Mouse (Mus musculus) CD4-positive, CD25-positive, alpha-beta regulatory T cell, adult 4 months (primary cell): ENCODE measurements around the gene Ms4a4d. TPM values are rescaled to one million over a fixed set of nuclear protein-coding genes. Genes with fewer than 3 reads are reported as not detected.
"Not testable (repeated sequence)": the region's sequence is repeated elsewhere in the genome, so short reads cannot be mapped to it uniquely, and the experiment has no call there.

ENCODE experiments used
- ATAC-seq: one replicate; pipeline ENCODE4 v1.8.0; 2017
- polyA plus RNA-seq, 2 experiments: library from polyadenylated mRNA; unstranded; fragments of 100-300 nt; shearing (Covaris generic); gene quantifications; one replicate each; pipeline ENCODE4 v1.2.1; 2017

Gene Ms4a4d
- polyA plus RNA-seq: 1 to 10 TPM; 3.9 to 6.3 TPM

DNA sequence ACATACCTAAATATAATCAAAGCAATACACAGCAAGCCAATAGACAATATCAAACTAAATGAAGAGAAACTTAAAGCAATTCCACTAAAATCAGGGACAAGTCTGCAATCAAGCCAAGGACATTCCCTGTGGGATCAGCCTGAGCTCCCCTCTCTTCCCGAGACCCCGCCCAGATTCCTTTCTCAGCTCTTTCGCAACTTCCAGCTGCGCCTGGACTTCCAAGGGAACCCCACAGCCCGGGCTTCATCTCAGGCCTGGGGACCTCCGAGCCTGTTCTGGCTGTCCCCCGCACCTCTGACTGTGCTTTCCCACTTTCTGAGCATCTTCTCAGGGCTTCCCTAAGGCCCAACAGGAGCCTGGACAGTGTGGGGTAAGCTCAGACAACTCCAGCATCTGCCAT is at the start of gene Ms4a4d:
Gene Ms4a4d (plus strand): TSS at position 209 of the 400 bp plus-strand sequence.
- ATAC-seq: no peak

- peak; percentile 69 for ATAC-seq
Measured at GRCm38 (mm10) chr19:11491406-11492189, 45.0 kb upstream of the Ms4a4d start.

- ATAC-seq: no peak
Measured at GRCm38 (mm10) chr19:11492671-11493070, 43.9 kb upstream of the Ms4a4d start.

GRCm38 (mm10) chr19:11494519-11494918 is 42.1 kb upstream of the Ms4a4d start:
- peak; percentile 50 for ATAC-seq

DNA sequence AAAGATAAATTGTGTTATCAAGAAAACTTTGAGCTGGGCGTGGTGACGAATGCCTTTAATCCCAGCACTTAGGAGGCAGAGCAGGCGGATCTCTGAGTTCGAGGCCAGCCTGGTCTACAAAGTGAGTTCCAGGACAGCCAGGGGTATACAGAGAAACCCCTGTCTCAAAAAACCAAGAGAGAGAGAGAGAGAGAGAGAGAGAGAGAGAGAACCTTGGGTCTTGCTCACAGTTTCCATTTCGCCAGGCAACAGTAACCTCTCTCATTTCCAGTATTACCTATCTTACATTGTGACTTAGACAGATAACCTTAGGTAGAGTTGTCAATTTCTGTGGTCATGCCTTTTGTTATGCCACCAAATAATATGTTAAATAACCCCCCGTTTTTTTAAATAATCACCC is 40.2 kb upstream of the Ms4a4d start:
- ATAC-seq: peak; percentile 28

- peak; percentile 53 for ATAC-seq
Measured at GRCm38 (mm10) chr19:11497300-11497699, 39.3 kb upstream of the Ms4a4d start.

DNA sequence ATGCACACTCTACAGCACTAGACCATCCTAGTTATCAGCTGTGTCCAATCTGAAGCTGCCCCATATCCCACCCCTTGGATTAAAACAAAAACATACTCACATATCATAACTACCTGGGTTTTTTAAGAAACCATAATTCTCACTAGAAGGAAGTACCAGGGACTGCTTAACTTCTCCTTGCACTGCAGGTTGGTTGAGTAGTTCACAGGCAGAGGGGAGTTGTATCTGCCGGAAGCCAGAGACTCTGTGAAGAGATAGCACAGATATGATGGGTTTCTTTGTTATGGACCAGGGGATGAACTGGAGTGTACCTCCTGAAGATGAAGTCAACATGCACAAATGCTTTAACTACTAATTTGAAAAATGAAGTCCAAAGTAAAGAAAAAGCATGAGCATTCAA is 35.8 kb upstream of the Ms4a4d start:
- ATAC-seq: peak; percentile 37

DNA sequence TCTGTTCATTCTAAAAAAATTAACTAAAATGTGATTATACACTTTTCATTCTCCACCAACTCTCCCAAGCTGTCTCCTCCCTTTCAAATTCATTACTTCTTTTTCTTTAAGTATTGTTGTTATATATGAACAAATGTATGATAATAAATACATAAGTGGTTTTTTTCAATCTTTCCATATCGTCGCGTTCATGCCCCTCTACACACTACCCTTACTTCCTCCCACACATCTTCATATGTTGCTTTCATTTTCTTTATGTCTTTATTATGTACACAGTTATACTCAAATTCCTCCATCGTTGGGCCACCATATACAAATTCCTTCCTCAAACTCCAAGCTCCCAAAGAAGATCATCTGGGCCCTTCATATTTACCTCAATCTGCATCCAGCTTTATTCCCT is 35.3 kb upstream of the Ms4a4d start:
- peak; percentile 44 for ATAC-seq

DNA sequence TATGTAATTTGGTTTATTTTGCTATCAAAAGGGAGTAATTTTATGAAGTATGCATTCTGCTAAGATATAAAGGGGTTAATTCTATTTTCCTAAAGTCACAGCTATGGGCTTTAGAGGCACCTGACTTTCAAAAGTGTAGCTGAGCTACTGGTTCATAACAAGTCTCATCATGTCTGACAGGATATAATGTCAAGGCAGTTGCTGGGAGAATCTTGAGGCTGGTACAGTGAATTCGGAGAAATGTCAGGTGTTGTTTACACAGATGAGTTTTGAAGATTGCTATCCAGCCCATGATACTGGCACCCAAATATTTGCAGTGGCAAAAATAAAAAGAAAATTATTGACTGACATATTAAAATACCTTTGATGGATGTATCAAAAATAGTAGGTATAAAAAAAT is 31.7 kb upstream of the Ms4a4d start:
- peak; percentile 61 for ATAC-seq

DNA sequence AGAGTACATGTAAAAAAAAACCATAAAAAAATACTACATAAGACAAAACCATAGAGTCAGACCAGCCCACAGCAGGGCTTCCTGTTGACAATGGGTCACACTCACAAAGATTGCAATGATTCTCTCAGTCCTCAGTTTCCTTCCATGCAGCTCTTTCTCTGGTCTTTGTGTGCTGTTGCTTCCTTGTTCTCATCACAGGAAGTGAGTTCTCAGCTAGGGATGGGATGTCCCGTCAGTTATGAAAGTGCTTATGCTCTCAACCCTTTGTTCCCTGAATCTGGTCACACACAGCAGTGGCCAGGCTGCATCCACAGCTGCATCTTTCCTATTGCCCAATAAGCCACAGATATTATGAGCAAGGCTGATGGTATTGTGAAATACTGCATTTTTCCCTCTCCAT is 23.1 kb upstream of the Ms4a4d start:
- peak; percentile 60 for ATAC-seq

- ATAC-seq: peak; percentile 27
Measured at GRCm38 (mm10) chr19:11516246-11516645, 20.4 kb upstream of the Ms4a4d start, which contains the start of gene Ms4a6b. Gene Ms4a6b, plus strand, starts transcription at chr19:11516512.

DNA sequence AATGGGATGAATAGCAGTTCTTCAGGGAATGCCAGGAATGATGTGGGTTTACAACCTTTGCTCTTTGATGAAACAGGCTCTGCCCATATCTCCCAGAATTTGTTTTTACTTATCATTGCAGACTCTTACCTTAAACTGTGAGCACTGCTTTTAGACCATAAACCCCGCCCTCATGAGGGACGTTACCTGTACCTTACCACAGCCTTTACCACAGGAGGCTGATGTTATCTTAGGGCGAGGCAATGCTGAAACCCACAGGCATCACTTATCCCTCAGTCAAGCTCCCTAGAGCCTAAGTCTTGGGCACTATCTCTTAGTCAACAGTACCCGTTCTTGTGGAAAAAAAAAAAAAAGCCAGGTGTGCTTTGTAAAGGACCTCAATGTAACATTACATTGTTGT is 19.8 kb upstream of the Ms4a4d start:
- peak; percentile 62 for ATAC-seq

DNA sequence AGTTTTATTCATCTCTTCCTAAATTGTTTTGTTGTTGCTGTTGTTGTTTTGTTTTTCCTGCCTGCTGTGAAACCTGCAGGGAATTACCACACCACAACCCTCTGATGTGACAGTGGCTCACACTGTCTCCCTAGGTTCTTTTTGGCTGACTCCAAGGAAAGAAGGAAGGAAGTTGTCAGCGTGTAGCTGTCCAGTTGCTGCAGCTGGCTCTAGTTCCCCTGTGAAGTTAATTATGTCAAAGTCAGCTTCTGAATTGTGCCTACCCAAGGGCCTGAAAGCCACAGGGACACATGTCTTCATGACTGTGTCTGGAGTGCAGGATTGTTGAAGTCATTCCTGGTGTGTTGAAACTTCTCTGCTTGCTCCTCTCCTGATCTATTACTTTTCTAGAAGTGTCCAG is 19.2 kb upstream of the Ms4a4d start:
- ATAC-seq: not testable (repeated sequence)

DNA sequence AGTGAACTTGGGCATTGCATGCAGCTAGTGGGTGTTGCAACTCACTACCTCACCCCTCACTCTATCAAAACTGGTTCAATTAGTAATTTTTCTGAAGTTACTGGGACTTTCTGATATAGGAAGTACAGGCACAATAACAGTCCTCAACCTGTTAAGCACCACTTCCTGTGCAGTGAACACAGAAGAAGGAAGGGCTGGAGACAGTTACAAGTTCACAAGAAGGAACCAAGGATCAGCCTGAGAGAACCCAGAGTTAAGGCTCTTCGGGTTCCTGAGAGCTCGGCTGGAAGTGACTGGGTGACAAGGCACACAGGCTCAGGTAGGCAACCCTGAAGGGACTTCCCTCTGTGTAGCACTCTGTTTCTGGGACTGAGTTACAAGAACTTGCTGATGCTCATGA is 18.2 kb upstream of the Ms4a4d start:
- peak; percentile 39 for ATAC-seq

DNA sequence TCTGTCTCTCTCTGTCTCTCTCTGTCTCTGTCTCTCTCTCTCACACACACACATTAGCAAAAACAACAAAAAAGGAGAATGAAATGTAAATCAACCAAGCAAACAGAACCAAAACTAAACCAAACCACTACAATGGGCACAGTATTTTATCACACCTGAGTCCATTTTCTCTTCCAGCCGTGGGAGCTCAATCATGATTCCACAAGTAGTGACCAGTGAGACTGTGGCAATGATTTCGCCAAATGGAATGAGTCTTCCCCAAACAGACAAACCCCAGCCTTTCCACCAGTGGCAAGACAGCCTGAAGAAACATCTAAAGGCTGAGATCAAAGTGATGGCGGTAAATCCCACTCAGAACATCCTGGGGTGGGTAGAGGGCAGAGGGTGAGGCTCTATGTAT is 16.5 kb upstream of the Ms4a4d start:
- no peak for ATAC-seq

DNA sequence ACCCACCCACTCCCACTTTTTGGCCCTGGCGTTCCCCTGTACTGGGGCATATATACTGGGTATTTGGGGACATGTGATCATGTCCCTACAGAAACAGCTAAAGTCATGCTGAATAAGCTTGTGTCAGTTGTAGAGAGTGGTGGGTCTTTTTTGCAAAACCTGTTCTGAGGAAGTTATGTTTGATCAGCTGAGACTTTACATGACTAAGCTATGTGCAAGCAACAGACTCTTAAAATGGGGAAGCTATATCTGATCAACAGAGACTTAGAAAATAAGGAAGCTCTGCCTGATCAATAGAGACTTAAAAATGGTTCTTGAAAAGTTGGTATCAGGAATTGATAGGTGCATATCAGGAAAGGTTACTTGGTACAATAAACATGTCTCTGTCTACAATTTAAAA is 3.2 kb upstream of the Ms4a4d start:
- peak; percentile 28 for ATAC-seq

DNA sequence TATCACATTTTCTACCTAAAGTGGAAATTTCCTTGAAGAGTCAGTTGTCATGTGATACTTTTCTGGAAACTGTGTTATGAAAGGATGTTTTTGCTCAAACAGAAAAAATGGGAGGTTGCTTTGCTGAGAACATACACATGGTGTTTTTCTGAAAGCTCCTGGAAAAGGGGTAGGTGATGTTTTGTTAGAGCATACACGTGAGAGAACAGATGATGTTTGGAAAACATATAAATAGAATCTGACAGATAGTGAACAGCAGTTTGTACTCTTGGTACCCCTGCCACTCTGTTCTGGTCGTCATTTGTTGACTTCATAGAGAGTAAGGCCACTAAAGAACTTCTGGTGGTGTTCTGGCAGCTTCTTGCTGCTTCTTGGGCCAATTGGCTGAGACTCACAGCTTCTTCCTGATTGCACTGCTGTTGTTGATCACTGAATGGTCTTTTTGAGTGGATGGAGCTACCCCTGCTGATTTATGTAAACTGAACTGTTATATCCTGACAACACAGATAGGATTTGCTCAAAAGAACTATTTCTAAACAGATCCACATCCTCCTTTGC is 2.6 kb upstream of the Ms4a4d start:
- peak; percentile 56 for ATAC-seq

GRCm38 (mm10) chr19:11537336-11537735 is 735 bp downstream of the Ms4a4d start:
- no peak for ATAC-seq

GRCm38 (mm10) chr19:11540166-11540821 is 3.7 kb downstream of the Ms4a4d start:
- ATAC-seq: peak; percentile 89

DNA sequence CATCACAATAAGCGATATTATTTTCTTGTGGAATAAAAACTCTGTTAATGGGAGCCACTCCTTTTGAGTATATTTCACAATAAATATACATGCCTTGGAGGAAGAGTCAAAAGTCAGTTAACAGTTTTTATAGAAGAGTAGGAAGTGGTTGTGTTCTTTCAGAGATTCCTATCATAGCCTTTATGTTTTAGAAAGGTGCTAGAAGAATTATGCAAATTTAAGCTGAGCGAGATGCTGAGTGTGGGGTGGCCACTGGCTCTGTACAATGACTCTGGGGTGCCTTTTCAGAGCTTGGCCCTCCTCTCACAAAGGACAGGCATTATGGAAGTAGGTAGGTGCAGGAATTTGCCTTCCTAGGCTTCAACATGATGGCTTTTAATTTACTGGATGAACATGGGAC is 7.8 kb downstream of the Ms4a4d start:
- ATAC-seq: peak; percentile 61

DNA sequence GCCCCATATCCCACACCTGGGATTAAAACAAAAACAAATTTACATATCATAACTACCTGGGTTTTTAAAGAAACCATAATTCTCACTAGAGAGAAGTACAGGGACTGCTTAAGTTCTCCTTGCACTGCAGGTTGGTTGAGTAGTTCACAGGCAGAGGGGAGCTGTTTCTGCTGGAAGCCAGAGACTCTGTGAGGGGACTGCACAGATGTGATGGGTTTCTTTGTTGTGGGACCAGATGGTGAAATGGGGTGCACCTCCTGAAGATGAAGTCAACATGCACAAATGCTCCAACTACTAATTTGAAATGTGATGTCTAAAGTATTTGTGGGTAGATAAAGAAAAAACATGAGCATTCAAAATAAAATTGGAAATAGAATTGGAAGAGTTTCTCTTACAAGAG is 11.3 kb downstream of the Ms4a4d start:
- ATAC-seq: no peak

DNA sequence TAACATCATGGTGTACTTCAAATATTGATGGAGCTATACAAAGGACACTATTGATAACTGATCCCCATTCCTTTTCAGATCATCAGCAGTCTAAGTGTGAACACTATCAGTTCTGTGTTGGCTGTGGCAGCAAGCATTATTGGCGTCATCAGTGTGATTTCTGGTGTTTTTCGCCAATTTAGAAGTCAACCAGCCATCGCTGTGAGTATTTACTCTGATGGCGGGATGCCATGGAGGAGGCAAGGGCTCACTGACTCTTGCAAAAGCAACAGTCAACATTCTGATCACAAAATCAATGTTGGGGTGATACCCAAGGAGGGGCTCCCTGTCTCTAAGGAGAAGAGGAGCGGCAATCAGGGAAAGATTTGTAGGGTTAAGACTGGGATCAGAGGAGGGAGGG is 18.1 kb downstream of the Ms4a4d start:
- no peak for ATAC-seq

- ATAC-seq: peak; percentile 79
Measured at GRCm38 (mm10) chr19:11559560-11559959, 23.0 kb downstream of the Ms4a4d start.

DNA sequence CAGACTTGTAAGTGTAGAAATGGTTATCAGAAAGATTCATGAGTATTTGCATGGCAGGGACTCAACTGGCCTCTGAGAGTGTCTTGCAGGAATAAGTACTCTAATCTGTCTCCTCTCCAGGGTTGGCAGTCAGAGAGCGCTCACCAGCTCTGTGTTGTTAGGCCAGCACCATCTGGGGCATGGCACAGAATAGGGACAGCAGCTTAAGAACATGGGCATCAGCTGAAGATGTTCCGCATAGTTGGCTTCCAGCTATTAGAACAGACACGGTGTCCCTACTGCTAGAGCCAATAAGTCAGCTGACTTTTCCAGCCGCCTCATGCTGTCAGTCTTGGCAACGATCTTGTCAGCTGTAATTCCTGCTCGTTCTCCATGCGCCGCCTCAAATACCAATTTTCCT is 38.4 kb downstream of the Ms4a4d start:
- ATAC-seq: no peak
